Mouse (Mus musculus): ENCODE results near the gene Gm20388.

GRCm38 (mm10) chr8:123381711-123382110 lies 3471.1 kb downstream of the Gm20388 start:
- no peak for TF ChIP-seq EP300 (optimal IDR thresholded peaks at IDR 0.05)
- TF ChIP-seq CTCF (IDR thresholded peaks at IDR 0.05; ENCODE audit: low read depth), result no peak
